Mouse (Mus musculus): ENCODE data around the gene Siae. TPM values are rescaled to one million over a fixed set of nuclear protein-coding genes. Genes with fewer than 3 reads are reported as not detected.

Gene Siae
- polyA plus RNA-seq, 1 experiment = 7.2 TPM

GRCm38 (mm10) chr9:37650639-37651038 is 95.1 kb downstream of the Siae start:
- no peak overlapping the region for H3K27ac ChIP-seq (ENCODE audit: control insufficient read depth, insufficient read depth, low read depth, low read length, poor library complexity)
- H3K4me1 ChIP-seq (ENCODE audit: control insufficient read depth, insufficient read depth, low read length) = no peaks in the 10 kb centered on the region
- no peak for TF ChIP-seq CTCF (IDR thresholded peaks at IDR 0.05; ENCODE audit: control insufficient read depth, insufficient read depth, low read length)
- WGBS = 89% methylated on average over 5 of the region's 5 CpGs
- H3K4me3 ChIP-seq (replicated peaks; ENCODE audit: control insufficient read depth, low read depth, low read length) = no peak overlapping the region

DNA sequence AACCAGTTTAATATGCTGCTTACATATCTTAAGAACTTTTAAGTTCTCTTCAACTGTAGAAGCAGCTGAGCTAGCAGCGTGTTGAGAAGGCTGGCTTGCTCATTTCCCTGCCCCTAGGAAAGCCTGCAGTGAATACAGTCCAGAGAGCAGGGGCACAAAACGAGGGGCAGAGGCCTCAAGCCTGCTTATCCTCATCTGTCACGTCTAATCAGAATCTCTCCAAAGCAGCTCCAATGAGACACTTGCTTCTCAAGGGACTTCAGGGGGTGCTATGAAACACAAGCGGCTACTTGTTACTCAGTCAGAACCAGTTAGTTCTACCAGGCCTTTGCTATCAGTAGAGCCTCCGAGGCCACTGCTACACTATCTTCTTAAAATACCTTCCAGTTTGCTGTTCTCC is 98.3 kb downstream of the Siae start:
- Histone ChIP-seq H3K27ac (ENCODE audit: control insufficient read depth, insufficient read depth, low read depth, low read length, poor library complexity) (no peak overlapping the region), H3K4me1 (ENCODE audit: control insufficient read depth, insufficient read depth, low read length) (no peaks in the 10 kb centered on the region), H3K4me3 (replicated peaks; ENCODE audit: control insufficient read depth, low read depth, low read length) (no peak overlapping the region)
- 86% methylated on average over 5 of the region's 5 CpGs for WGBS
- TF ChIP-seq POLR2A (IDR thresholded peaks at IDR 0.05; ENCODE audit: borderline replicate concordance, control insufficient read depth, low read depth, low read length) = no peak
- TF ChIP-seq CTCF (IDR thresholded peaks at IDR 0.05; ENCODE audit: control insufficient read depth, insufficient read depth, low read length) = no peak

DNA sequence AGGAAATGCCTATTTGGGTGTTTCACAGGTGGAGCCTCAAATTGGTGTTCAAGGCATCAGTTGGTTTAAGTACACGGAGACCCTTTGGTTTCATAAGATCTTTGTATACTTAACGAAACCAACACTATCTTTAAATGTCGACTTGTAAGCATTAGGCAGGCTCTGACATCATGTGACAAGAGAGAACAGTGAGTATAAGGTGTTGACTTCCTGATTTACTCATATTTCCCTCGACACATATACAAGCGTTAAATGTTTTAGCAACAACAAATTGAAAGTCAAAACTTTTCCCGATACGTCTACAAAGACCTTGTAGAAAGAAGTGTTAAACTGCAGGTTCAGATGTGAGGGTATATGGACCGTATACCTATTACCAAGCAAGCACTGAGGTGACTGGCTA is 100.5 kb downstream of the Siae start:
- WGBS = 16% methylated on average over 8 of the region's 8 CpGs
- Histone ChIP-seq H3K27ac (ENCODE audit: control insufficient read depth, insufficient read depth, low read depth, low read length, poor library complexity) (no peak overlapping the region), H3K4me1 (ENCODE audit: control insufficient read depth, insufficient read depth, low read length) (no peaks in the 10 kb centered on the region), H3K4me3 (replicated peaks; ENCODE audit: control insufficient read depth, low read depth, low read length) (peak overlapping the region; percentile 38)
- TF ChIP-seq POLR2A (IDR thresholded peaks at IDR 0.05; ENCODE audit: borderline replicate concordance, control insufficient read depth, low read depth, low read length) = no peak
- TF ChIP-seq CTCF (IDR thresholded peaks at IDR 0.05; ENCODE audit: control insufficient read depth, insufficient read depth, low read length) = no peak

DNA sequence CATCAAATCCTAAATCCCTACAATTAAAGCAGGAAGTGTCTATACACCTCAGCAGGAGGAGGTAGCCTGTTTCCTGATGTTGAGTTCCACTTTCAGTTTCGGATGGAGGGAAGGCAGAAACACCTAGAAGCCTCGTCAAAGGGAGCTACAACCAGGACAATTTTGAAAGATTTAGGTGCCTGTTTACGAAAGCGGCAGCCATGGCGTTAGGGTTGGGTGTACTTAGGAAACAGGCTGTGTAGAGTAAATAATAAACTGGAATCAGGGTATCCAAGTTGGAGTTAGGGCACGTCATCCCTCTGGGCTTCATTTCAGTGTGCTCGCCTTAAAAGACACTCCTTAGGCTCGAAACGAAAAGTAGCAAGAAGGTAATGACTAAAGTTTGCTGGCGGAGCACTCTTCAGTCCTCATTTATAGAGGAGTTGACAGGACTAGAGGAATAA is 101.0 kb downstream of the Siae start:
- H3K4me1 ChIP-seq (ENCODE audit: control insufficient read depth, insufficient read depth, low read length) = no peaks in the 10 kb centered on the region
- 1% methylated on average over 10 of the region's 10 CpGs for WGBS
- H3K27ac ChIP-seq (ENCODE audit: control insufficient read depth, insufficient read depth, low read depth, low read length, poor library complexity) = peak overlapping the region; percentile 49; the same call in 1 of the 2 replicates
- no peak for TF ChIP-seq POLR2A (IDR thresholded peaks at IDR 0.05; ENCODE audit: borderline replicate concordance, control insufficient read depth, low read depth, low read length)
- no peak for TF ChIP-seq CTCF (IDR thresholded peaks at IDR 0.05; ENCODE audit: control insufficient read depth, insufficient read depth, low read length)
- H3K4me3 ChIP-seq (replicated peaks; ENCODE audit: control insufficient read depth, low read depth, low read length) = peak overlapping the region; percentile 73

GRCm38 (mm10) chr9:37656931-37657481 is 101.5 kb downstream of the Siae start, which contains the start of gene Tbrg1:
Gene Tbrg1 (minus strand): TSS chr9:37657312.
- no peak for TF ChIP-seq CTCF (IDR thresholded peaks at IDR 0.05; ENCODE audit: control insufficient read depth, insufficient read depth, low read length)
- peak; percentile 39; the same call in 1 of the 2 replicates for TF ChIP-seq POLR2A (IDR thresholded peaks at IDR 0.05; ENCODE audit: borderline replicate concordance, control insufficient read depth, low read depth, low read length)
- peak within 1 kb of the TSS; percentile 73 for H3K4me3 ChIP-seq (replicated peaks; ENCODE audit: control insufficient read depth, low read depth, low read length)
- WGBS = under 1% methylated on average over 36 of the region's 36 CpGs
- H3K4me1 ChIP-seq (ENCODE audit: control insufficient read depth, insufficient read depth, low read length) = no peaks in the 10 kb centered on the region
- peak within 1 kb of the TSS; percentile 49 for H3K27ac ChIP-seq (ENCODE audit: control insufficient read depth, insufficient read depth, low read depth, low read length, poor library complexity)

GRCm38 (mm10) chr9:37659413-37659812 is 103.9 kb downstream of the Siae start:
- Histone ChIP-seq H3K4me3 (replicated peaks; ENCODE audit: control insufficient read depth, low read depth, low read length) (no peak overlapping the region), H3K4me1 (ENCODE audit: control insufficient read depth, insufficient read depth, low read length) (no peaks in the 10 kb centered on the region; the same call in 1 of the 2 replicates), H3K27ac (ENCODE audit: control insufficient read depth, insufficient read depth, low read depth, low read length, poor library complexity) (no peak overlapping the region)
- 69% methylated on average over 6 of the region's 6 CpGs for WGBS
- TF ChIP-seq POLR2A (IDR thresholded peaks at IDR 0.05; ENCODE audit: borderline replicate concordance, control insufficient read depth, low read depth, low read length) = no peak
- no peak for TF ChIP-seq CTCF (IDR thresholded peaks at IDR 0.05; ENCODE audit: control insufficient read depth, insufficient read depth, low read length)

- no peak overlapping the region for H3K27ac ChIP-seq (ENCODE audit: control insufficient read depth, insufficient read depth, low read depth, low read length, poor library complexity)
- no peaks in the 10 kb centered on the region; the same call in 1 of the 2 replicates for H3K4me1 ChIP-seq (ENCODE audit: control insufficient read depth, insufficient read depth, low read length)
- TF ChIP-seq POLR2A (IDR thresholded peaks at IDR 0.05; ENCODE audit: borderline replicate concordance, control insufficient read depth, low read depth, low read length) (no peak), CTCF (IDR thresholded peaks at IDR 0.05; ENCODE audit: control insufficient read depth, insufficient read depth, low read length) (no peak)
- 40% methylated on average over 1 of the region's 1 CpGs for WGBS
- H3K4me3 ChIP-seq (replicated peaks; ENCODE audit: control insufficient read depth, low read depth, low read length) = no peak overlapping the region
Measured at GRCm38 (mm10) chr9:37663210-37663609, 107.7 kb downstream of the Siae start.

DNA sequence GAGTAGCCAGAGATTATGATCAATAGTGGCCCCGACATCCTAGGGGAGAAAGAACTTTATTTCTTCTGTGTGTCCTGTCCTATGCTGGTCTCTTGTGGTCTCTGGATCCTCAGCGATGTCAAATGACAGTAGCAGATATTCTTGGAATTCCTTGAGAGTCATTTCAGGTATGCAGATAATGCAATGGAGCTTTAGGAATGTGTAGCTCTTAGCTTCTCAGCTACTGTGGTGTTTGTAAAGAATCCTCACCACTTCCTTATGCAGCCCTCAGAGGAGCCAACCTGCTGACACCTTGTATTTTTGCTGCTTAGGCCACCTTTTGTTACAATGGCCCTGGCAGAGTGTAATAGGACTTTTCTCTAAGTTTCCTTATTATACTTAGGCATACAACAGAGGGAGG is 109.1 kb downstream of the Siae start:
- 62% methylated on average over 2 of the region's 2 CpGs for WGBS
- H3K27ac ChIP-seq (ENCODE audit: control insufficient read depth, insufficient read depth, low read depth, low read length, poor library complexity) = no peak overlapping the region
- no peak for TF ChIP-seq CTCF (IDR thresholded peaks at IDR 0.05; ENCODE audit: control insufficient read depth, insufficient read depth, low read length)
- no peak for TF ChIP-seq POLR2A (IDR thresholded peaks at IDR 0.05; ENCODE audit: borderline replicate concordance, control insufficient read depth, low read depth, low read length)
- no peaks in the 10 kb centered on the region; the same call in 1 of the 2 replicates for H3K4me1 ChIP-seq (ENCODE audit: control insufficient read depth, insufficient read depth, low read length)
- no peak overlapping the region for H3K4me3 ChIP-seq (replicated peaks; ENCODE audit: control insufficient read depth, low read depth, low read length)

DNA sequence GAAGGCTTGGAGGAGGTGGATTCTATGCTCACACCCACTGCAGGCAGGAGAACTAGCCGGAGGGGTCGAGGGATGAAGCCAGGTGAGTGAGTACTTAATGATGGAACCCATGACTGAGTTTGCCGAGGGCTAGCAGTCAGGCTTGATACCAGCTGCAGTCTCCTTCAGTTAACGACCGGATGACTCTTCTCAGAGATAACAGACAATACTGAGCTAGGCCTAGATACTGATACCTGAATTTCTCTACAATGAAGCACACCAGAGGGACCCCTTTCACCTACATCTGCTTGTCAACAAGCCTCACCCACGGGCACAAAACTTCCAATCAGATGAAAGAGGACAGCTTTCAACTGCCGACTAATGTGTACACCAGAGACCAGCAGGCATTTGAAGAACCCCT is 110.5 kb downstream of the Siae start:
- WGBS = 75% methylated on average over 7 of the region's 7 CpGs
- no peak for TF ChIP-seq CTCF (IDR thresholded peaks at IDR 0.05; ENCODE audit: control insufficient read depth, insufficient read depth, low read length)
- no peak for TF ChIP-seq POLR2A (IDR thresholded peaks at IDR 0.05; ENCODE audit: borderline replicate concordance, control insufficient read depth, low read depth, low read length)
- no peak overlapping the region for H3K27ac ChIP-seq (ENCODE audit: control insufficient read depth, insufficient read depth, low read depth, low read length, poor library complexity)
- H3K4me1 ChIP-seq (ENCODE audit: control insufficient read depth, insufficient read depth, low read length) = no peaks in the 10 kb centered on the region; the same call in 1 of the 2 replicates
- no peak overlapping the region for H3K4me3 ChIP-seq (replicated peaks; ENCODE audit: control insufficient read depth, low read depth, low read length)

Measured in bone marrow, adult 2 months (tissue).